Mouse (Mus musculus): ENCODE measurements around the gene Ambra1. TPM values are rescaled to one million over a fixed set of nuclear protein-coding genes. Genes with fewer than 3 reads are reported as not detected.

Gene Ambra1
- polyA plus RNA-seq, 1 experiment, result 21.1 TPM

DNA sequence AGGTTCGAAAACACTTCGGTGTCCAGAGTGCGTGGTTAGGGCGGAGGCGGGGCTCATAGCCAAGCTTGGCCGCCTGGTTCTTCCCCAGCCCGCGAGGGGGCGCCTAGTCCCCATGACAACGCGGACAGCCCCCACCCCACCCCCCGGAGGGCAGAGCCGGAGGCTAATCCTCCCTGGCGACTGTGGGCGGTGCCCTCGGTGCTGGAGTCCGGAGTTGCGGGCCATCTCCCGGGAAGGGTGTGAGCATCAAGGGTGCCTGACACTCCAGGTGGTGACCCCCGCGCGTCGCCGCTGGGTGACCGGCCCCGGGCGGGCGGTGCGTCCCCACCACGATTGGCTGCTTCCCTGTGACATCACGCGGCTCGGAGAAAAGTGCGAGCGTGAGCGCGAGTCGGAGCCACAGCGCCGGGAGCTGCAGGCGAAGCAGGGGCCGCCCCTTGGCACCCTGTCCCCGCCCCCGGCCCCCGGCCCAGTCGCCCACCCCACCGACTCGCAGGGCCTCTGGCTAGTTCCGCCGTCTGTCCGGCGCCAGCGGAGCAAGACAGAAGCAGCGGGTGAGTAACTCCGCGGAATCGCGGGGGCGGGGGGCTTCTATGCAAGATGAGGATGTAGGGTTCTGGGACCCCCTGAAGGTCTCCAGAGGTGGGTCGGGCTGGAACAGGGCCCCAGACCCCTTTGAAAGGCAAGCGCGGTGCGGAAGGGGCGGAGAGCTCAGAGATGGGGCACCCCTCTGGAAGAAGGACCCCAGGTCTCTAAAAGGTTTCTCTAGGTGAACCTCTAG lies 192.0 kb downstream of the Ambra1 start:
- TF ChIP-seq CTCF (IDR thresholded peaks at IDR 0.05; ENCODE audit: control insufficient read depth, insufficient read depth, low read length) (peak; percentile 46; the same call in 1 of the 2 replicates), POLR2A (IDR thresholded peaks at IDR 0.05; ENCODE audit: borderline replicate concordance, control insufficient read depth, low read depth, low read length) (no peak)
- peak overlapping the region; percentile 30 for H3K4me3 ChIP-seq (replicated peaks; ENCODE audit: control insufficient read depth, low read depth, low read length)
- no peak overlapping the region for H3K27ac ChIP-seq (ENCODE audit: control insufficient read depth, insufficient read depth, low read depth, low read length, poor library complexity)
- peaks cover 3% of the 10 kb centered on the region; the same call in 1 of the 2 replicates for H3K4me1 ChIP-seq (ENCODE audit: control insufficient read depth, insufficient read depth, low read length)
- 2% methylated on average over 64 of the region's 64 CpGs for WGBS

DNA sequence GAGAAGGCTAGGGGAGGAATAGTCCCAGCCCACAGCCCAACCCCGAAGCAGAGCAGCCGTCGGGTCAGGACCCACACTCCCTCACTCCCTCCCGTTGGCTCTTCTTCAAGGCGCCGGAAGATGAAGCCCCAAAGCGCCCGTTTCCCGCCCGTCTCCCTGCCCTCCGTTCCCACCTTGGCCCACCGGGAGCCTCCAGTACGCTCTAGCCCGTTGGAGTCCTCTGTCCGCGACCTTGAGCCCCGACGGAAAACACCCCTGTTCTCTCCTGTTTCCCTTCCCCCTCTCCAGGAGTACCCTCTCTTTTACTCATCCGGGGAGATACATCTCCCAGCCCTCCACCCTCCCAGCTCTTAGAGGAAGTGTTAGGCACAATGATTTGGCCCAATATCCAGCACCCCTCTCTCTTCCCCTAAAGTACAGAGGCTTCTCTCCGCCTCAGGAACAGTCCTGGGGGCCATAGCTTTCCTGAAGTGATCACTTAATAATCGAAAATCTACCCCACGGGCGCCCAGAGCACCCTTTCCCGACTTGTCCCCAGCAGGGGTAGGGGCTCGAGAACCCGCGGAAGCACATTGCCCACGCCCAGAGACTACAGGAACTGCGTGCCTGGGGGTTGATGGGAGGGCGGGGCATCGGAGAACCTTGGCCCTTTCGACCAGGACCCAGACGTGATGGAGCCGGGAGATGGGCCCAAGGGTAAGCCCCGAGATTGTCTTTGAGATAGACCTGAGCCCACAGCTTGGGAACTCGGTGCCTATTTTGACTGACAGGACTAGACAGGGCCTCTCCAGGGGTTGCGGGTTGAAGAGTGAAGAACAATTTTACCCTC lies 192.9 kb downstream of the Ambra1 start:
- no peak overlapping the region for H3K4me3 ChIP-seq (replicated peaks; ENCODE audit: control insufficient read depth, low read depth, low read length)
- 6% methylated on average over 37 of the region's 37 CpGs for WGBS
- TF ChIP-seq POLR2A (IDR thresholded peaks at IDR 0.05; ENCODE audit: borderline replicate concordance, control insufficient read depth, low read depth, low read length) (no peak), CTCF (IDR thresholded peaks at IDR 0.05; ENCODE audit: control insufficient read depth, insufficient read depth, low read length) (no peak)
- H3K4me1 ChIP-seq (ENCODE audit: control insufficient read depth, insufficient read depth, low read length), result peaks cover 5% of the 10 kb centered on the region; the same call in 1 of the 2 replicates
- no peak overlapping the region for H3K27ac ChIP-seq (ENCODE audit: control insufficient read depth, insufficient read depth, low read depth, low read length, poor library complexity)

DNA sequence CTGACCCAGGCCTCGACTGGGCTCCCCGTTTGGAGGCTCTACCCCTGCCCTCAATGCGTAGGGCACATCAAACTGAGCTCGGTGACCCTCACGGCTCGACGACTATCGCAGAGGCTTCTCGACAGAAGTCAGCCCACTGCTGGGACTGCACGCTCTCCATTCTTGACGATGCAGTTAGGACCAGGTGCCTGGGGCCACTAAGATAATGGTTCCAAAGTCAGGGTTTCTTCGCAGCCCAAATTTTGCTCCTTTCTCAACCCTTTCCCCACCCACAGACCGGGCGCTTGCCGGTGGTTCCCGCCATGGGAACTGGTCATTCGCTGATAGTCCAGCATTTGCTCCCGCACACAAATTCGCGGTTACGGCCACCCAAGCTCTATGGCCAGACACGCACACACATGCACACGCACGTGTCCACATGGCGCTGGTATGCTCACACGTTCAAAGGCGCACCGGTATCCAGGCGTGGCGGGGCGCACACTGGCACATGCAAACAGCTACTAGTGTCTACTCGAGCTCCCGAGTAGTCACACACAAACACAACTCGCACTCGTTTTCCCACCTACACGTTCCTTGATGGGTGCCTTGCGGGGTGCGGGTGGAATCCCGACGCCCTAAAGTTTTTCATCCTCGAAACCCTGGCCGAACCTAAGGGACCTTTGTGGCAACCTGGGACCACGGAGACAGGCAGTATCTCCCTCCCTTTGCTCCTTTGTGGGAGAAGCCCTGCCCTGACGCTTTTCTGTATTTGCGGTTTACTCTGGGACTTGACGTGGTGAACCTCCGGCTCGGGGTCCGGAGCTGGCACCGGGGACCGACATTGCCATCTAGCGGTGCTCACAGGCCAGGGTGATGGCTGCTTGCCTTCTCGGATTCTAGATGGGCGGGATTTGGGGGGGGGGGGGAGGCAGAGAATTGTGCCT lies 193.7 kb downstream of the Ambra1 start:
- H3K4me1 ChIP-seq (ENCODE audit: control insufficient read depth, insufficient read depth, low read length), result peaks cover 5% of the 10 kb centered on the region; the same call in 1 of the 2 replicates
- peak; percentile 78 for TF ChIP-seq CTCF (IDR thresholded peaks at IDR 0.05; ENCODE audit: control insufficient read depth, insufficient read depth, low read length)
- 0 out of 2 replicates have a peak, but pooled peaks have one; percentile 14 for TF ChIP-seq POLR2A (IDR thresholded peaks at IDR 0.05; ENCODE audit: borderline replicate concordance, control insufficient read depth, low read depth, low read length)
- H3K4me3 ChIP-seq (replicated peaks; ENCODE audit: control insufficient read depth, low read depth, low read length), result peak overlapping the region; percentile 3
- H3K27ac ChIP-seq (ENCODE audit: control insufficient read depth, insufficient read depth, low read depth, low read length, poor library complexity), result no peak overlapping the region
- 4% methylated on average over 54 of the region's 54 CpGs for WGBS

DNA sequence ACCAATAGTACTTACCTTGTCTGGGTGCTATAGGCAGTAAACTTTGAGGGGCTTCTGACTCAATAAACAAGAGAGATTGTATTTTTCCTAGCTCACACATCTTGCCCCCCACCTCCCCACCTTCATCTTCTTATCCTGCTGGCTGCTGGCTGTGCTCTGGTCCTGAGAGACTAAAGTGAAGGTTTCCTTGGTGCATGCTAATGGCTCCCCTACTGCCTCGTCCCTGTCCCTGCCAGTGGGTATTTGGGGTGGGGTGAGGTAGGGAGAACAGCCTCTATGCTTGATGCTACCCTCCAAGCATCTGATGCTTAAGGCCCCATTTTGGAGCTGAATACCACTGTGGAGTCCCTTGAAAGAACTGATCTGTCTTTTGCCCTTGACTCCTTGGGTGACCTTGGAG lies 194.8 kb downstream of the Ambra1 start:
- H3K4me3 ChIP-seq (replicated peaks; ENCODE audit: control insufficient read depth, low read depth, low read length), result no peak overlapping the region
- TF ChIP-seq CTCF (IDR thresholded peaks at IDR 0.05; ENCODE audit: control insufficient read depth, insufficient read depth, low read length) (no peak), POLR2A (IDR thresholded peaks at IDR 0.05; ENCODE audit: borderline replicate concordance, control insufficient read depth, low read depth, low read length) (no peak)
- peaks cover 5% of the 10 kb centered on the region; the same call in 1 of the 2 replicates for H3K4me1 ChIP-seq (ENCODE audit: control insufficient read depth, insufficient read depth, low read length)
- no peak overlapping the region for H3K27ac ChIP-seq (ENCODE audit: control insufficient read depth, insufficient read depth, low read depth, low read length, poor library complexity)
- 76% methylated on average over 1 of the region's 1 CpGs for WGBS

DNA sequence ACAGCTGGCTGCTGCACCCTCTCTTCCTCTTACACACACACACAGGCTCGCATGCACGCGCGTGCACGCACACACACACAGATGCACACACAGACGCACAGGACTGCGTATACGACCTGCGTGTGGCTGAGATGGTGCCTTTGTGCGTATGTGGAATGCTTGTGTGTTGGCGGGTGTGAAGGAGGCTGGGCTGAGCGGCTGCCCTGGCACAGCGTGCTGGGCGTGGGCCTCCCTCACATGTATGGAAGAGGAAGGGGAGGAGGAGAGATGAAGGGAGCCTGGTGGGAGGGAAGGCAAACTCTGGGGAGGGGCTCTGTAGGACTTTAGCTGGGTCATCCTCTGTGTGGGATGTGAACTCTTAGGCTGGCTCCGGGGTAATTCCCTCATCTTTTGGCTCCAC lies 195.5 kb downstream of the Ambra1 start:
- Histone ChIP-seq H3K4me3 (replicated peaks; ENCODE audit: control insufficient read depth, low read depth, low read length) (no peak overlapping the region), H3K27ac (ENCODE audit: control insufficient read depth, insufficient read depth, low read depth, low read length, poor library complexity) (no peak overlapping the region), H3K4me1 (ENCODE audit: control insufficient read depth, insufficient read depth, low read length) (peaks cover 5% of the 10 kb centered on the region; the same call in 1 of the 2 replicates)
- WGBS, result 59% methylated on average over 15 of the region's 15 CpGs
- TF ChIP-seq CTCF (IDR thresholded peaks at IDR 0.05; ENCODE audit: control insufficient read depth, insufficient read depth, low read length) (no peak), POLR2A (IDR thresholded peaks at IDR 0.05; ENCODE audit: borderline replicate concordance, control insufficient read depth, low read depth, low read length) (no peak)

DNA sequence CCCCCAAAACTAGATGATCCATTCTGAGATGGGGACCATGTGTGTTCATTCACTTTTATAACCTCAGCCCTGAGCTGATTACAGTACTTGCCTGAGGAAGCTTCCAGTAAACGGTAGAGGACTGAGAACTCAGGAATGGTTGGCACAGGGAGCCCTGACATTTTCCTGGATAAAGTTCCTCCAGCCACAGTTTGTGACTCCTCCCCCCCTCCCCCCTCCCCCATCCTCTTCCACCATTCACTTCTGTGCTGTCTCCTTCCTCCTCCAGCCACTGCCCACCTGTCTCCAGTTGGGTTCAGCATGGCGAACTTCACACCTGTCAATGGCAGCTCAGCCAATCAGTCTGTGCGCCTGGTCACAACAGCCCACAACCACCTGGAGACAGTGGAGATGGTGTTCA lies 197.0 kb downstream of the Ambra1 start, which contains the start of gene Chrm4:
Gene Chrm4, plus strand, starts transcription at position 301 of the 400 bp plus-strand sequence.
- WGBS, result 83% methylated on average over 3 of the region's 3 CpGs

DNA sequence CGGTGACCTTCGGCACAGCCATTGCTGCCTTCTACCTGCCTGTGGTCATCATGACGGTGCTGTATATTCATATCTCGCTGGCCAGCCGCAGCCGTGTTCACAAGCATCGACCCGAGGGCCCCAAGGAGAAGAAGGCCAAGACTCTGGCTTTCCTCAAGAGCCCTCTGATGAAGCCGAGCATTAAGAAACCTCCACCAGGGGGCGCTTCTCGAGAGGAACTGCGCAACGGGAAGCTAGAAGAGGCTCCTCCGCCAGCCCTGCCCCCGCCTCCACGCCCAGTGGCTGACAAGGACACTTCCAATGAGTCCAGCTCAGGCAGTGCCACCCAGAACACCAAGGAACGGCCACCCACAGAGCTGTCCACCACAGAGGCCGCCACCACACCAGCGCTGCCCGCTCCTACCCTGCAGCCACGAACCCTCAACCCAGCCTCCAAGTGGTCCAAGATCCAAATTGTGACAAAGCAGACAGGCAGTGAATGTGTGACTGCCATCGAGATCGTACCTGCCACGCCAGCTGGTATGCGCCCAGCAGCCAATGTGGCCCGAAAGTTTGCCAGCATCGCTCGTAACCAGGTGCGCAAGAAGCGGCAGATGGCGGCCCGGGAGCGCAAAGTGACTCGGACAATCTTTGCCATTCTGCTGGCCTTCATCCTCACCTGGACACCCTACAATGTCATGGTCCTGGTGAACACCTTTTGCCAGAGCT lies 198.0 kb downstream of the Ambra1 start:
- TF ChIP-seq POLR2A (IDR thresholded peaks at IDR 0.05; ENCODE audit: borderline replicate concordance, control insufficient read depth, low read depth, low read length) (no peak), CTCF (IDR thresholded peaks at IDR 0.05; ENCODE audit: control insufficient read depth, insufficient read depth, low read length) (peak; percentile 69)
- Histone ChIP-seq H3K27ac (ENCODE audit: control insufficient read depth, insufficient read depth, low read depth, low read length, poor library complexity) (no peak overlapping the region), H3K4me1 (ENCODE audit: control insufficient read depth, insufficient read depth, low read length) (peaks cover 5% of the 10 kb centered on the region; the same call in 1 of the 2 replicates), H3K4me3 (replicated peaks; ENCODE audit: control insufficient read depth, low read depth, low read length) (no peak overlapping the region)
- 42% methylated on average over 34 of the region's 34 CpGs for WGBS

More for the DNA sequence above, 197.0 kb downstream of the Ambra1 start, which contains the start of gene Chrm4:
- TF ChIP-seq POLR2A (IDR thresholded peaks at IDR 0.05; ENCODE audit: borderline replicate concordance, control insufficient read depth, low read depth, low read length) (no peak), CTCF (IDR thresholded peaks at IDR 0.05; ENCODE audit: control insufficient read depth, insufficient read depth, low read length) (no peak)
- no peak within 1 kb of the TSS for H3K4me3 ChIP-seq (replicated peaks; ENCODE audit: control insufficient read depth, low read depth, low read length)
- no peak within 1 kb of the TSS for H3K27ac ChIP-seq (ENCODE audit: control insufficient read depth, insufficient read depth, low read depth, low read length, poor library complexity)
- H3K4me1 ChIP-seq (ENCODE audit: control insufficient read depth, insufficient read depth, low read length), result peaks cover 5% of the 10 kb centered on the region; the same call in 1 of the 2 replicates

Measured in bone marrow, adult 2 months (tissue).